ENCODE assay signal across 8 mouse cellular contexts in the genomic region with DNA sequence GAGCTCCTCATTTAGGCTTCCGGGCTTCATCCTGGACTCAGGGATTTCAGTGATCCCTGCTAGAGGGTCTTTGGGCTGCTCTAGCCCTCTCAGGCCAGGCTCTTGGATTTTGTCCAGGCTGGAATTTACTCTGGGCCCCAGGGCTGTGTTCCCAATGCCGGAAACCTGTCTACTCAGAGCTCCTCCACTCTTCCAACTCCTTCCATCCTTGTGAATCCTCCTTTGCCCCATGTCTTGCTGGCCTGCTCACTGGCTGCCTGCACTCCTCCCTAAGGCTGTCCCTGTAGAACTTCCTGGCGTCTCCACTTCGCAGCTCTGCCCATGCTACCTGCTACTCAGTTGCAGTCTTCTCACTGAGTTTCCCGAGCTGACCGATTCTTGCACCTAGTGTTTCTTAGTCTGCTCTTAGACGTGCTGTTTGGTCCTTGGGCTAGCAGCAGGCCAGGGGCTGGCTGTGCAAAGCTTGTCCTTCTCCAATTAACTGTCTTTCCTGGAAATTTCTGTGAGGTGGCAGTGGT. TPM values are rescaled to one million over a fixed set of nuclear protein-coding genes. Genes with fewer than 3 reads are reported as not detected.
DNase-seq lines count a peak whose midpoint lies in the region; ATAC-seq and TF ChIP-seq lines count a peak whose summit lies in the region.

No protein-coding gene starts in this region.

- no peaks in the 10 kb centered on the region for H3K9me3 ChIP-seq in limb, embryonic 13.5 days
- H3K9me3 ChIP-seq in stomach, embryonic 15.5 days = no peaks in the 10 kb centered on the region

- peak overlapping the region; percentile 89 for H3K9ac ChIP-seq in limb, embryonic 13.5 days
- H3K9ac ChIP-seq in stomach, embryonic 15.5 days = peak overlapping the region; percentile 92

- DNase-seq in heart, adult 11 months = peak; percentile 92
- DNase-seq in heart, postnatal 4 days = no peak
- DNase-seq in 416B (ENCODE audit: low read depth) = peak; percentile 31
- DNase-seq in testis, postnatal 10 days (ENCODE audit: low spot score) = no peak
- no peak for DNase-seq in cerebellum, adult 9-11 months

- H3K4me2 ChIP-seq in limb, embryonic 13.5 days (replicated peaks) = peak overlapping the region; percentile 87
- peak overlapping the region; percentile 80 for H3K4me2 ChIP-seq in stomach, embryonic 15.5 days

- peaks cover 6% of the 10 kb centered on the region; the same call in 1 of the 2 replicates for H3K36me3 ChIP-seq in limb, embryonic 13.5 days
- no peaks in the 10 kb centered on the region for H3K36me3 ChIP-seq in stomach, embryonic 15.5 days

- peak; percentile 29; the same call in 1 of the 2 replicates for TF ChIP-seq POLR2A in embryonic fibroblast, embryonic 13.5 days (IDR thresholded peaks at IDR 0.05; ENCODE audit: low read depth, low read length)

- TF ChIP-seq CTCF in embryonic fibroblast, embryonic 13.5 days (IDR thresholded peaks at IDR 0.05; ENCODE audit: borderline replicate concordance, insufficient read depth, low read length) = no peak

- peaks cover 11% of the 10 kb centered on the region for H3K4me1 ChIP-seq in embryonic fibroblast, embryonic 13.5 days (ENCODE audit: control insufficient read depth, insufficient read depth, low read length)
- peaks cover 32% of the 10 kb centered on the region for H3K4me1 ChIP-seq in limb, embryonic 13.5 days
- H3K4me1 ChIP-seq in stomach, embryonic 15.5 days = peaks cover 40% of the 10 kb centered on the region

- H3K27me3 ChIP-seq in limb, embryonic 13.5 days = 0 out of 2 replicates have a peak, but pooled peaks cover 10% of the 10 kb centered on the region
- H3K27me3 ChIP-seq in stomach, embryonic 15.5 days (replicated peaks) = no peaks in the 10 kb centered on the region

- ATAC-seq in limb, embryonic 13.5 days (ENCODE audit: low FRiP score, low read depth) = no peak
- ATAC-seq in stomach, embryonic 15.5 days (ENCODE audit: insufficient read depth, low FRiP score, low read depth) = no peak

- peak overlapping the region; percentile 85 for H3K4me3 ChIP-seq in embryonic fibroblast, embryonic 13.5 days (ENCODE audit: insufficient read depth, low read length)
- H3K4me3 ChIP-seq in limb, embryonic 13.5 days = peak overlapping the region; percentile 85
- peak overlapping the region; percentile 97 for H3K4me3 ChIP-seq in stomach, embryonic 15.5 days (replicated peaks)

- H3K27ac ChIP-seq in embryonic fibroblast, embryonic 13.5 days (ENCODE audit: insufficient read depth, low read length) = peak overlapping the region; percentile 59
- peak overlapping the region; percentile 55; the same call in 1 of the 2 replicates for H3K27ac ChIP-seq in limb, embryonic 13.5 days
- H3K27ac ChIP-seq in stomach, embryonic 15.5 days = peak overlapping the region; percentile 82

- 4% methylated on average over 7 of the region's 7 CpGs for WGBS in limb, embryonic 13.5 days
- 5% methylated on average over 7 of the region's 7 CpGs for WGBS in stomach, embryonic 15.5 days

RNA-seq across cellular contexts. Expression of a gene that starts 0.7 kb away (rescaled TPM):
- total RNA-seq in heart, postnatal 4 days (2021) = 10 to 100 TPM; 38.8 to 42.3 TPM
- 53.3 and 59.2 TPM in 2 replicates for polyA plus RNA-seq in embryonic fibroblast, embryonic 13.5 days (2011; ENCODE audit: insufficient read length, low read depth, missing spikeins)
- 87.6 and 93.3 TPM in 2 replicates for polyA plus RNA-seq in limb, embryonic 13.5 days (2015; fragmentation: Nextera tagmentation; extraction: Ambion mirVana)
- polyA plus RNA-seq in stomach, embryonic 15.5 days (2015; fragmentation: Nextera tagmentation; extraction: Ambion mirVana) = 116 and 121 TPM in 2 replicates

RNA-seq across cellular contexts. Expression of a gene that starts 18.0 kb away (rescaled TPM):
- 10 to 100 TPM; 24.4 to 27.6 TPM for total RNA-seq in heart, postnatal 4 days (2021)
- 11.7 and 15.1 TPM in 2 replicates for polyA plus RNA-seq in embryonic fibroblast, embryonic 13.5 days (2011; ENCODE audit: insufficient read length, low read depth, missing spikeins)
- 21.0 and 22.3 TPM in 2 replicates for polyA plus RNA-seq in limb, embryonic 13.5 days (2015; fragmentation: Nextera tagmentation; extraction: Ambion mirVana)
- polyA plus RNA-seq in stomach, embryonic 15.5 days (2015; fragmentation: Nextera tagmentation; extraction: Ambion mirVana) = 12.1 and 15.0 TPM in 2 replicates

RNA-seq across cellular contexts. Expression of a gene that starts 53.5 kb away (rescaled TPM):
- total RNA-seq in heart, postnatal 4 days (2021) = 10 to 100 TPM; 37.5 to 43.4 TPM
- 31.9 and 34.2 TPM in 2 replicates for polyA plus RNA-seq in embryonic fibroblast, embryonic 13.5 days (2011; ENCODE audit: insufficient read length, low read depth, missing spikeins)
- polyA plus RNA-seq in limb, embryonic 13.5 days (2015; fragmentation: Nextera tagmentation; extraction: Ambion mirVana) = 62.3 and 67.1 TPM in 2 replicates
- polyA plus RNA-seq in stomach, embryonic 15.5 days (2015; fragmentation: Nextera tagmentation; extraction: Ambion mirVana) = 60.3 and 60.8 TPM in 2 replicates

Comparison
In these comparisons a context has a peak if more than half of its experiments do, and no peak if none do; other contexts are left out.
1. DNase-seq: peak in heart, adult 11 months (single experiment) and 416B (single experiment); none in heart, postnatal 4 days (single experiment), testis, postnatal 10 days (single experiment) and cerebellum, adult 9-11 months (single experiment).
2. Peak in every context shown above with its lines, with median percentiles within 50 percentile points of each other: H3K27ac ChIP-seq and H3K4me3 ChIP-seq.